Mouse (Mus musculus) kidney, adult 2 months (tissue): ENCODE results near the gene Suds3. TPM values are rescaled to one million over a fixed set of nuclear protein-coding genes. Genes with fewer than 3 reads are reported as not detected.

Source experiments
- DNase-seq: peaks from one replicate; pipeline ENCODE4 v3.0.0; 2021
- H3K27ac ChIP-seq: fragments of 200-500 bp; 2 replicates; pipeline ENCODE4 v1.5.1; 2012; ENCODE audit warnings: low read depth, low read length, control low read depth, inconsistent platforms; ENCODE audit not compliant: insufficient read depth
- H3K27me3 ChIP-seq: fragments of 200-500 bp; replicated peaks from 2 replicates; pipeline ENCODE4 v1.6.1; 2012; ENCODE audit warnings: mild to moderate bottlenecking, moderate library complexity, low read length, inconsistent platforms; ENCODE audit not compliant: control insufficient read depth, insufficient read depth
- H3K36me3 ChIP-seq: fragments of 200-500 bp; 2 replicates; pipeline ENCODE4 v1.6.1; 2012; ENCODE audit warnings: mild to moderate bottlenecking, moderate library complexity, low read length, inconsistent platforms; ENCODE audit not compliant: control insufficient read depth, insufficient read depth
- H3K4me1 ChIP-seq: fragments of 200-500 bp; 2 replicates; pipeline ENCODE4 v1.6.1; 2011; ENCODE audit warnings: low read length; ENCODE audit not compliant: control insufficient read depth, insufficient read depth
- H3K4me3 ChIP-seq: fragments of 200-500 bp; 2 replicates; pipeline ENCODE4 v1.5.1; 2011; ENCODE audit warnings: mild to moderate bottlenecking, low read depth, low read length, control low read depth; ENCODE audit not compliant: insufficient read depth
- CTCF ChIP-seq: fragments of 200-500 bp; conservative IDR thresholded peaks from 2 replicates; pipeline ENCODE4 v1.5.1; 2011; ENCODE audit warnings: low read depth, mild to moderate bottlenecking, control low read depth, low read length, moderate library complexity, mixed read lengths; ENCODE audit not compliant: insufficient read depth, insufficient read length
- POLR2A ChIP-seq: fragments of 200-500 bp; IDR thresholded peaks from one replicate; pipeline ENCODE4 v1.6.1; 2011; ENCODE audit warnings: low read depth, low read length, control low read depth
- WGBS: fragments of 180-500 bp; shearing (Covaris S2); methylation state at CpG from one replicate; pipeline ENCODE4 v1.1.7; 2018; 5-methylcytosine and 5-hydroxymethylcytosine counted together
- polyA plus RNA-seq: library from polyadenylated mRNA; depleted of rRNA; stranded (reverse); fragments of >200 nt; gene quantifications from 2 replicates; pipeline ENCODE4 v1.2.3, GENCODE M21; 2012; rRNA removed

The Suds3 gene
- polyA plus RNA-seq, 1 experiment = 84.9 TPM

GRCm38 (mm10) chr5:117042661-117043060, 73.3 kb downstream of the Suds3 start:
- TF ChIP-seq POLR2A (no peak), CTCF (no peak)
- 77% methylated on average over 11 of the region's 11 CpGs for WGBS

More at GRCm38 (mm10) chr5:117042661-117043060, 73.3 kb downstream of the Suds3 start:
- no peaks in the 10 kb centered on the region for H3K36me3 ChIP-seq
- no peak overlapping the region for H3K27ac ChIP-seq
- no peaks in the 10 kb centered on the region for H3K4me1 ChIP-seq
- H3K27me3 ChIP-seq = no peaks in the 10 kb centered on the region; the same call in 1 of the 2 replicates
- no peak for DNase-seq
- no peak overlapping the region for H3K4me3 ChIP-seq

Other genes starting within 250 kb of the Suds3 start
- gene Taok3, start 4.0 kb upstream of the Suds3 start, polyA plus RNA-seq = 11.1 and 11.3 TPM in 2 replicates
- 909 and 1,151 TPM in 2 replicates for gene Pebp1, start 171.5 kb upstream of the Suds3 start, polyA plus RNA-seq
- gene Vsig10, start 203.0 kb upstream of the Suds3 start, polyA plus RNA-seq = 17.2 and 20.8 TPM in 2 replicates
- 205 and 234 TPM in 2 replicates for gene Wsb2, start 241.2 kb upstream of the Suds3 start, polyA plus RNA-seq